Mouse (Mus musculus): ENCODE results near the gene Ip6k2.

The Ip6k2 gene

GRCm38 (mm10) chr9:108783548-108784463 is at the start of gene Ip6k2:
Ip6k2 (plus strand) TSS chr9:108783796.
- peak; percentile 93 for DNase-seq (ENCODE audit: low read depth, low spot score)

DNA sequence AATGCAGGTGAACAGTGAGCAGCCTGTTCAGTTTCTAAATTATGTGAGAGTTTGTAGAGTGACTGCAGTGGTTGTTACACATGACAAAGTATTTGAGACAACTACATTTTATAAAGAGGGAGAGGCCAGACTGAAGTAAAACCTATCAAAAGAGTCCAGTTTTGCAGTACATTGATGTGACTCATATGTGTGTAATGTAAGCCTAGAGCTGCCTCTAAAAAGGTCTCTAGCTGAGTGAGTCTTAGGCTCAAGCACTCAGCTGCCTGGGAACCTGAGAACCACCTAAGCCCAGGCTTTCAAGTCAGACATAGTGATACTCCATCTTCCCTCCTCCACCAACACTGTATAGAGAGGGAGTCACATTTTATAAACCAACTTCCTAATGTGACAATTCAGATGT is 49.0 kb upstream of the Ip6k2 start:
- DNase-seq (ENCODE audit: low read depth, low spot score) = no peak

- DNase-seq (ENCODE audit: low read depth, low spot score) = no peak
Measured at GRCm38 (mm10) chr9:108739239-108739638, 44.4 kb upstream of the Ip6k2 start.

GRCm38 (mm10) chr9:108740062-108740461 is 43.5 kb upstream of the Ip6k2 start:
- DNase-seq (ENCODE audit: low read depth, low spot score) = peak; percentile 43

DNA sequence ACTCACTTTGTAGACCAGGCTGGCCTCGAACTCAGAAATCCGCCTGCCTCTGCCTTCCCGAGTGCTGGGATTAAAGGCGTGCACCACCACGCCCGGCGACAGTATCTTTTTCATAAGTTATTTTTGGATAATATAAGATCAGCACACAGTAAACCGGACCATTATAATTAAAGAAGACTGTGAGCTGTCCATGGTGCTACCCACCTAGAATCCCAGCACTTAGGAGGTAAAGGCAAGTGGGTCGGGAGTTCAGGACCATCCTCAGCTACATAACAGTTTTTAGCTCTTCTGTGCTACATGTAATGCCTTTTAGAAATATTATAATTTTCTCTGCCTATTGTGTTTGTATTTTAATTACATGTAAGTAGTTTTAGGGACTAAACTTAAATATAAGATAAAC is 41.5 kb upstream of the Ip6k2 start:
- no peak for DNase-seq (ENCODE audit: low read depth, low spot score)

GRCm38 (mm10) chr9:108746876-108747499 is 36.6 kb upstream of the Ip6k2 start:
- DNase-seq (ENCODE audit: low read depth, low spot score) = no peak

DNA sequence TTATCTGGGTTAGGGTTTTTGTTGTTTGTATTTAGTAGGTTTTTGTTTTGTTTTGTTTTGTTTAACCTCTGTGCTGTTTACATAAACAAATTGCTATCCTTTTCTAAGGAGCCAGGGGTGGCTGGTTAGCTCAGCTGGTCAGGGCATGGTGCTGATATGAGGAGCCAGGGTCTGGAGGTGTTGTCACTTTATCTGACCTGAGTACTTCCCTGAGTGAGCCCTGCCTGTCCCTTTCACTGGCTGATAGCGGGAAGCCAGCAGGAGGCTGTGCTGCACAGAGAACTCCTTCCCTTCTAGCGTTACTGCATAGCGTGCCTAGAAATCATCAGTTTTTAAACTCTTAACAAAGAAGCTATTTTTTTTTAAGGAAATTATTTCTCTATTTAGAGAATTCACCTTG is 35.9 kb upstream of the Ip6k2 start:
- no peak for DNase-seq (ENCODE audit: low read depth, low spot score)

DNA sequence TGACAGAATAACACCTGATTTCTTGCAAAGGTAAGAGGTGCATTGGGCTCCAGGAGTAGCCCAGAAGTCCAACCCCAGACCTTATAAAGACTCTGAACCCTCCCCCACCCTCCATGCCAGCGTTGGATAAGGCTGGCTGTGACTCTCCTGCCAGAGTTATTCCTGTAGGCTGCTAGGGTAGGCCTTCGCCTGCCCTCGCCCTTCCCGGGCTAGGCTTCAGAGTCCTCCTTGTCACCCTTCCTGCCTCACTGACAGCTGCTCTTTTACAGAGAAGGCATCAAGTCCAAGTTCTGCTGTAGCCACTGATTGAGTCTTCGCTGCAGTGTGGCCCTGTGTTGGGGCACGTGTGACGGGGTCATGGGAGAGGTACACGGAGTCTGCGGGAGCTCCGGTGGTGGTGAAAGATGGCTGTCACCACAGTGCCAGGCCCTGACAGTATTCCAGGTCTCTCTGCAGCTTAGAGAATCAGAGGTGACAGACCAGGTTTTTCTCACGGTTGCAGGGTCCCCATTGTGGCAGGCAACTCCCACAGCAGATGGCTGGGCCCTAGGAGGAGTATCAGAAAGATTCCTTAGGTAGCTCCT is 34.9 kb upstream of the Ip6k2 start:
- DNase-seq (ENCODE audit: low read depth, low spot score) = no peak

DNA sequence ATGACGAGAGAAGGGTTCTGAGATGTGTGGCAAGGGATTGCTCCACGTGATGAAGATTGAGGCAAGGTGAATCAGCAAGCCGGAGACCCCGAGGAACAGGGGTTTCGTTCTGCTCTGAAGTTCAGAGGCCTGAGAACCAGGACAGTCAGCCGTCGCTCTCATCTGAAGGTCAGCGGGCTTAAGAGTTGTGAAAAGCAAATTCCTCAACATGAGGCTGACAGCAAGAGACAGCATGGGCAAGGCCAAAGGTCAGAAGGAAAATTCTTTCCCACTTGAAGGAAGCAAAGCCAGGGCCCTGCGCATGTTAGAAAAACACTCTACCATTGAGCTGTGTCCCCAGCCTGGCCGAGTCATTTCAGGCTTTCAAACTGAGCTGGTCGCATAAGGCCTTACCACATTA is 33.0 kb upstream of the Ip6k2 start:
- DNase-seq (ENCODE audit: low read depth, low spot score) = no peak

DNA sequence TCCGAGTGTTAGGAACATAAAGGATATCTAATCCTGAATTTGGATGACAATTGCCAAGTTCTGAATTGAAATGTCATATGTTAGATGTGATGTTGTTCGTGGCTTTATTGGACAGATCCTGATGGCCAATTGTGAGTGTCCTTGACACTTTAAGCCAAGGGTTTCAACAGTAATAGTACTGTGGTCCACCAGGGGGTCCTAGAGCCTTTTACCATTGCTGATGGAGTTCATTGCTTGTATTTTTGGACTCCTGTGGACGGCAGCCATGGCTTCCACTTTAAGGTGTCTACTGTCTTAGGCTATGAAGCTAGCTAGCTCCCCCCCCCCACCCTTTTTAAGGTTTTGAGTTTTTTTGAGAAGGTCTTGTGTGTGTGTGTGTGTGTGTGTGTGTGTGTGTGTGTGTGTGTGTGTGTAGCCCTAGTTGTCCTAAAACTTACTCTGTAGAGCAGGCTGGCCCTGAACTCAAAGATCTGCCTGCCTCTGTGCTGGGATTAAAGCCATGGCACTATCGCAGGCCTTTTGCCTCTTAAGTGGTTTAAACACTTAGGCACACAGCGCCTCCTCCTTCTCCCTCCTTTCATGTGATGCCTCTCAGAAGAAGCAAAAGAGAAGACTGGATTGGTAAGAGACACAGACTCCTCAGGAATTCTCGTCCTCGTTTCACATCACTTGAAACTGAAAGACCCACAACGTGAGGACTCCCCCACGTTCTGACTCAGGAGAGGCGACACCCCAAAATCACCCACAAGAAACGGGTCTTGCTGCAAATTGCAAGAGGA is 31.3 kb upstream of the Ip6k2 start:
- DNase-seq (ENCODE audit: low read depth, low spot score) = no peak

GRCm38 (mm10) chr9:108753326-108753725 is 30.3 kb upstream of the Ip6k2 start:
- DNase-seq (ENCODE audit: low read depth, low spot score) = peak; percentile 54

DNA sequence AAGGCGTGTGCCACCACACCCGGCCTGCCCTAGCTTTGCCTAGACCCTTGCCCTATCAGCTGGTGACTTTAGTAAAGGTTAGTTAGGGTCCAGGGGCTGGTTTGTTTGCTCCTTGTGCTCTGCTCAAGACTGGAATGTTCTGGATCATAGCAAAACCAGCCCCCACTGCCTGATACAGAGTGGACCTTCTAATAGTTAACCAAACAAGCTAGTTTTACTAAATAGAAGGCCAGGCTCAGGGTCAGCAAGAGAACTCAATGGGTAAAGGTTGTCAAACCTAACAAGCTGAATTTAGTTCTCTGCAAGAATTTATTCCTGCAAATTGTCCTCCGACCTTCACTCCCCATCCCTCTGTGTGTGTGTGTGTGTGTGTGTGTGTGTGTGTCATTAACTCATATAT is 29.6 kb upstream of the Ip6k2 start:
- DNase-seq (ENCODE audit: low read depth, low spot score) = no peak

GRCm38 (mm10) chr9:108754423-108754822 is 29.2 kb upstream of the Ip6k2 start:
- no peak for DNase-seq (ENCODE audit: low read depth, low spot score)

DNA sequence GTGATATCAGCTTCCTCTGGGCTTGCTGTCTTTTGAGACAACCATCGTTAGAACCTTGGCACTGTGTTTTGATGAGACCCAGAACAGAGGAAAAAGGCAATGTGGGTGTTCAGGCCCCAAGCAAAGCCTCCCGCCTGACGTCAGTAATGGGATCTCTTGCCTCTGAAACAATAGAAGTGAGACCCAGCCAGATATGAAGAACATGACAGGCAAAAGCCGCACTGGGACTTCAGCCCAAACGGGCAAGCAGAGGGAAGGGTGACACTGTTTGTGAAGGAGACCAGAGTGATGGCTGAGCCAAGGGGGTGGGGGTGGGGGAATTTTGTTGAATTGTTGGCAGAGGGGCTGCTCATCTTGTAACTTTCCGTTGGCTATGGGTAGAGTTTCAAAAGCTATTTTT is 26.2 kb upstream of the Ip6k2 start:
- DNase-seq (ENCODE audit: low read depth, low spot score) = no peak

- DNase-seq (ENCODE audit: low read depth, low spot score) = no peak
Measured at GRCm38 (mm10) chr9:108759121-108759520, 24.5 kb upstream of the Ip6k2 start.

GRCm38 (mm10) chr9:108759805-108760204 is 23.8 kb upstream of the Ip6k2 start:
- DNase-seq (ENCODE audit: low read depth, low spot score) = peak; percentile 74

- DNase-seq (ENCODE audit: low read depth, low spot score) = no peak
Measured at GRCm38 (mm10) chr9:108761561-108761960, 22.0 kb upstream of the Ip6k2 start.

- no peak for DNase-seq (ENCODE audit: low read depth, low spot score)
Measured at GRCm38 (mm10) chr9:108764971-108765370, 18.6 kb upstream of the Ip6k2 start.

GRCm38 (mm10) chr9:108776614-108777013 is 7.0 kb upstream of the Ip6k2 start:
- DNase-seq (ENCODE audit: low read depth, low spot score) = no peak

GRCm38 (mm10) chr9:108777276-108777675 is 6.3 kb upstream of the Ip6k2 start:
- no peak for DNase-seq (ENCODE audit: low read depth, low spot score)

DNA sequence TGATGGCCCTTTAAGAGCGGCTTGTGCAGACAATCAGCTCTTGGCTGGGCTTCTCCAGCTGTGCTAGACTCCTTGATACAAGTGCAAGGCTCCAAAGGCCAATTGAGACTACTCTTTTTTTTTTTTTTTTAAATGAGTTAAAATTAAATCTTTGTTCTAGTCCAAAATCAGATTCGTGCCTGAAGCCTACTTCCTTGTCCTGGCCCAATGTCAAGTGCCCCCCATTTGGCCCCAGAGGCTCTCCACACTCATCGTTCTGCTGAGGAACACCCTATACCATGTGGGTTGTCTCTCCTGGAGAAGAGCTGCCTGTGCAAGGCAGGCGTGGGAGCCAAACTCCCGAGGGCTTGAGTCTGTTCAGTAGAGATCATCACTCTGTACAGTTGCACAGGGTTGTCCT is 2.6 kb upstream of the Ip6k2 start:
- DNase-seq (ENCODE audit: low read depth, low spot score) = no peak

DNA sequence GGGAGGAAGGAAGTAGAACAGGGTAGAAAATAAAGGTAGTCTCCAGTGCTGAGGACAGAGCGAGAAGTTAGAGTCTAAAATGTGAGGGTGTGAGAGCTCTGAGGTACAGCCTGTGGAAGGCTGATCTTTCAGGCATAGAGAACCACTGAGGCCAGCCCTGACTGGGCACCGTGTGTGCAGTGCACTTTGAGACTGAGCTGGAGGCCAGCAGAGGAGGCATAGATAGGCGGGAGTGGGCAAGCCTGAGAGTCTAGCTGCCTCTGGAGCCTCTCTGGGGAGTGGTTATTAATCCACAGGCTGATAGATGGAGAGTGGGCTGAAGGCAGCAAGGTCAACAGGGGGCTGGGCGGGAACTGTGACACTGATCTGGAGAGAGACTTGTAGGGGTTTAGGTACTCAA is 1.7 kb upstream of the Ip6k2 start:
- no peak for DNase-seq (ENCODE audit: low read depth, low spot score)
